Mouse (Mus musculus): ENCODE results near the gene Cenpi.
"Not testable (repeated sequence)": the region's sequence is repeated elsewhere in the genome, so short reads cannot be mapped to it uniquely, and the experiment has no call there.

The Cenpi gene

GRCm38 (mm10) chrX:134307534-134308274 is at the start of gene Cenpi:
TSS of gene Cenpi (plus strand) at chrX:134308084.
- DNase-seq (ENCODE audit: low spot score), result peak; percentile 82

DNA sequence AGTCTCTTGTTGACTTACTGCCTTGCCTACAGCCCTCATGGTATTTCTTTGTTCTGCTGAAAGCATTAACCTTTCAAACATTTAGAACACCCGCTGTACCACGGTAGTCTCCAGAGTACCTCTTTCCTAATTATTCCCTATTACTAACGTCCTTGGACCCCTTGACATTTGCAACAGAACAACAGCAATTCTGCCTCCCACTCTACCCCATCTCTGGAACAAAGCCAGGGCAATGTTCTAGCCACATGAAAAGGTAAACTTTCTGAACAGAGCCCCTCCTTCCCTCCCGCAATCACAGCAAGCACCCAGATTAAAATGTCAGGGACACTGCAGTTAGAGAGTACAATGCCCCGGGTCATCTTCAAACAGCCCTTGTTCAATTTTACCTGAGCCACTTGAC is 46.7 kb upstream of the Cenpi start:
- no peak for DNase-seq (ENCODE audit: low spot score)

DNA sequence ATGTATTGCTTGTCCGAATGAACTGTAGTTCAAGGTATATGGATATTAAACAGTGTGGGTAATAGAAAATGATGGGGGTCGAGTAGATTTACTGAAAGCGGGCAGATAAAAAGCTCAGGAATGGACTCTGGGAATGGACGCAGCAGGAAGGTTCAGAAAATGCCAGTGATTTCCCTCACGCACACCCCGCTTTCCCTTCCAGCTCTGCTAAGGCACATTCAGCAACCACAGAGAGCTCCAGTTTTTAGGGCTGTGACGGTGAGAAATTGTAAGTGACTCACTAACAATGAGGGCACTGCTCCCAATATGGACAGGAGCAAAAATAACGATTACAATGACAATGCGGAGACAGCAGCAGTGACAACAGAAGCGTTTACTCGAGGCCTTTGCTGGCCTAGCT is 45.8 kb upstream of the Cenpi start:
- DNase-seq (ENCODE audit: low spot score), result no peak

DNA sequence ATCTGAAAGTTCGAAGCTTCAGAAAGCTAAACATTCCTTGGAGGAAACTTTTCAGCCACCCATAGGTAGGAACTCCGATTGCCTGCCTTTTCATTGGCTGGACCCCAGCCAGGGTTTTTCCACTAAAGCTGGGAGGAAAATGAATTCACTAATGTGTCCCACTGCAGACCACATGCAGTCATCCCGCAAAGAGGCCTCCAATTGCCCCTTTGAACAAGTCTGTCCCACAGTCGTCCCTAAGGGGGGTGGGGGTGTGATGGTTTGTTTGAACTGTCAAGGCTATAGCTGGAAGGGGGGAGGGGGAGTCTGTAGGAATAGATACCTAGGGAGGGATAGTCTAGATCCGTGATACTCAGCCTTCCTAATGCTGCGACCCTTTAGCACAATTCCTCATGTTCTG is 32.2 kb upstream of the Cenpi start:
- DNase-seq (ENCODE audit: low spot score), result no peak

- peak; percentile 42 for DNase-seq (ENCODE audit: low spot score)
These were observed 31.4 kb upstream of the Cenpi start, which contains the start of gene Trmt2b for GRCm38 (mm10) chrX:134276275-134277160. TSS of gene Trmt2b (minus strand) at chrX:134276984.

- DNase-seq (ENCODE audit: low spot score), result no peak
These were observed 27.4 kb upstream of the Cenpi start for GRCm38 (mm10) chrX:134280531-134280930.

- no peak for DNase-seq (ENCODE audit: low spot score)
These were observed 22.8 kb upstream of the Cenpi start for GRCm38 (mm10) chrX:134285102-134285501.

DNA sequence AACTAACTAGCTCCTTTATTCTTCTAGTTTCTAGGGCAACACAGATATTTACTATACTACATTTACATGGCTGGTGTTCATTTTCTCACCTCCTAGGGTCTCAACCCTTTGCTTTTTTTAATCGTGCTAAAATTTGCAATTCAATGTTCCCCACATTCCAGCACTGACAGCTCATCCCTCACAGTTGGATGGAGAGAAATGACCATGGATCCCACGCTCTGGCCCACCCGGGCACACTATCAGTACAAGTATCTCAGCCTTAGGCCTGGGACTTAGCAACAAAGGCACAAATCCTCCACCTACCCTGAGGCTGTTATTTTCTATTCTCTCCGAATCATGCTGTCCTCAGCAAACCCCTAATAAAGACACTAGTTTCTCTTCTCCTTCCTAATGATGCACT is 22.1 kb upstream of the Cenpi start:
- DNase-seq (ENCODE audit: low spot score), result no peak

GRCm38 (mm10) chrX:134287305-134287704 is 20.6 kb upstream of the Cenpi start:
- no peak for DNase-seq (ENCODE audit: low spot score)

DNA sequence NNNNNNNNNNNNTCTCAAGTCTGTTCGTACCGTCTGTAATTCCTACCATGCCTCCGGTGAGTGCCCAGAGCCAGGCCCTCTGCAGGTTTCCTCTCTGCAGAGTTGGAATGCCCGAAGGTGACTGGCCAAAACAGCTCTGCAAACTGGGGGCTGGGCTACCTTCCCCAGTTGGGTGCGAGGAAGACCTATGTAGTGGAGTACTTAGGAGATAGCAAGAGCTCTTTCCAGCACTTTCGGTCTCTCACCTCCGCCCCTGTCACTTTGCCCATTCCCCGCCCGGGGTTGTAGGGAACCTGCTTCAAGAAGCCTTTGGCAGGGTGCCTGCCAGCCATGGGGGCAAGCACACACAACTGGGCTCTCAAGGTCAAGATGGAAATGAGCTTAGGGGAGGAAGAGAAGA is 11.6 kb upstream of the Cenpi start:
- DNase-seq (ENCODE audit: low spot score), result no peak

DNA sequence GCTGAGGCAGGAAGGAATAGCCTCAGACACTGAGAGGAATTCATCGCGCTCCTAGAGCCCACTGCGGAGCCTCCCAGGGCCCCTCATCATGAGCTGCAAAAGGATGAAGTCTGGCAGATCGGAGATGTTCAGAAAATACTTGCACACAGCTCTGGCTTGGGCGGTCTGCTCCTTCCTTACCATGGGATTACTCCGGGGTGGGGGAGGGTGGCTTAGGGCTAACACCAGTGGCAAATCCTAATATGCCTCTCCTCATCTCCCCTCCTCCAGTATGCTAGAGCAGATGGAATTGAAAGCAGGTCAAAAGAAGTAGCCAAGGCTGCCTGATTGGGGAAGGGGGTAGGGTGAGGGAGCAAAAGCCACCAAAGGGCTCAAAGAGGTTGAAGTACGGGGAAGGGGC is 11.1 kb upstream of the Cenpi start:
- DNase-seq (ENCODE audit: low spot score), result no peak

DNA sequence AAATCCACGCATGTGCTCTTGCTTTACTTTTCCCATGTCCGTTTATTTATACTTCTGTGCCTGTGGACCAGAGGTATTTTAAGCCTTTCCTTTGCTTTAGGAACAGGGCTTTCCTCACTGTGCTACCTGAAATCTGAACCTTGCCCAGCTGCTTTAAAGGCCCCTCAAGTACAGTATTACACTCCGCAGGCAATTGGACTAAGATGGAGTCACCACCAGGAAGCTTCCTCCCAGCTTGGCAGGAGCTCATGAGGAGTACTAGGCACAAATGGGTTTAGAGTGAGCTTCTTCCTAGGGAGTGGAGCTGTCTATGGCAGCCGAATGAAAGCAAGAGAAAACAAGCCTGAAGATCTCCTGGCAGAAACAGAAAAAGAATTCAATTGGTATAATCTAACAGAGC is 10.7 kb upstream of the Cenpi start:
- DNase-seq (ENCODE audit: low spot score), result no peak

DNA sequence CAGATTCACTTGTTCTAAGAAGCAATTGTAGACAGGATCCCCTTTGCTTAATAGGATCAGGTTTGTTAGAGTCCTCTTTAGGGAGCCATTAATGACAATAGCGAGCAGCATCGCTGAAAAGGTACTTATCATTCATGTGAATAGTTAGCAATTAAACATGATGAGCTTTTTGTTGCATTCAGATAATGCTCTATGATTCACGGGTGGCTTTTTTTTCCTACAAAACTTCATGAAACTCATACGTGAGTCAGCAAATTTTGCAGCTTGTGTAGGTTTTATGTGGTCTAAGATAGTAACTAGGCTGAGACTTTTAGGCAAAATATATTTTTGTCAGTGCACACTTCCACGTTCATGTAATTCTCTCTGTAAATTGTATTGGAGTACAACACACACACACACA is 7.7 kb upstream of the Cenpi start:
- DNase-seq (ENCODE audit: low spot score), result no peak

DNA sequence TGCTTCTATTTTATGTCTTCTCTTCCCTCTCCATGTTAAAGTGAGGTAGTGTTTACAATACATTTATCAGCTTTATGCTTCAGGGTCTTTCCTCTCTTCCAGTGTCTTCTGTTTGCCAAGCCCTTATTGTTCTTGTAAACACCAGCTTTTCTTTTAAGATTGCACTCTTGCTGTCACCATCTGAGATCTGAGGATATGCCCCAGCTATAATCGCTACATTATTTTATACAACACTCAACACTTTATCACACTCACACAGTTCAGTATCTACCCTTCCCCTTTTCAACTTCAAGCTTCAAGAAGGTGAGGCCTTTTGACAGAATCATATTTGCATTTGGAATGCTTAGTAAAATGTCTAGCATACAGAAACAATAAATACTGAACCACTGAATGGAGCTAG is 4.6 kb upstream of the Cenpi start:
- no peak for DNase-seq (ENCODE audit: low spot score)

DNA sequence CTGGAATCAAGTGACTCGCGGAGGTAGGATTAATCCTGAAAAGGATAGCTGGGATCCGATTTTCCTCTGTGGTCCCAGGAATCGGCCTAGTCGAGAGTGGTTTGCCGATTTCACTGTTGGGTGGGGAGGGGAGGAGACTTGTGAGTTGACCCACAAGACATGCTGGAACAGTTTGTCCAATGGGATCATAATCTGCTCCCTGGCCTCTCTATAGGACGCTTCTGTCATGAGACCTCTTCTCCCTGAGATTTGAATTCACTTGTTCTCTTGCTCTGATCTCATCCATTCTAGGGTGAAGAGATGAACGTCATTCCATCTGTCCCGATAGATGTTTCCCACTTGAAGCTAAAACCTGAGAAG is 371 bp downstream of the Cenpi start:
- no peak for DNase-seq (ENCODE audit: low spot score)

DNA sequence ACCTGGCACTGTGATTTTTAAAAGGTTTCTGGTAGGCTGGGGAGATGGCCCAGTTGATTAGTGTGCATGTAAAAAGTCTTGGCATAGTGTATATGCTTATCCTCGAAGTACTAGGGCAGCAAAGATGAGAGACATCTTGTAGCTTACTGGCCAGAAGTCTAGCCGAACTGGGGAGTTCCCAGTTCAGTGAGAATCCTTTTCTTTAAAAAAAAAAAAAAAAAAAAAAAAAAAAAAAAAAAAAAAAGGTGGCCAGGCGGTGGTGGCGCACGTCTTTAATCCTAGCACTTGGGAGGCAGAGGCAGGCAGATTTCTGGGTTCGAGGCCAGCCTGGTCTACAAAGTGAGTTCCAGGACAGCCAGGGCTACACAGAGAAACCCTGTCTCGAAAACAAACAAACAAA is 3.3 kb downstream of the Cenpi start:
- DNase-seq (ENCODE audit: low spot score), result not testable (repeated sequence)

DNA sequence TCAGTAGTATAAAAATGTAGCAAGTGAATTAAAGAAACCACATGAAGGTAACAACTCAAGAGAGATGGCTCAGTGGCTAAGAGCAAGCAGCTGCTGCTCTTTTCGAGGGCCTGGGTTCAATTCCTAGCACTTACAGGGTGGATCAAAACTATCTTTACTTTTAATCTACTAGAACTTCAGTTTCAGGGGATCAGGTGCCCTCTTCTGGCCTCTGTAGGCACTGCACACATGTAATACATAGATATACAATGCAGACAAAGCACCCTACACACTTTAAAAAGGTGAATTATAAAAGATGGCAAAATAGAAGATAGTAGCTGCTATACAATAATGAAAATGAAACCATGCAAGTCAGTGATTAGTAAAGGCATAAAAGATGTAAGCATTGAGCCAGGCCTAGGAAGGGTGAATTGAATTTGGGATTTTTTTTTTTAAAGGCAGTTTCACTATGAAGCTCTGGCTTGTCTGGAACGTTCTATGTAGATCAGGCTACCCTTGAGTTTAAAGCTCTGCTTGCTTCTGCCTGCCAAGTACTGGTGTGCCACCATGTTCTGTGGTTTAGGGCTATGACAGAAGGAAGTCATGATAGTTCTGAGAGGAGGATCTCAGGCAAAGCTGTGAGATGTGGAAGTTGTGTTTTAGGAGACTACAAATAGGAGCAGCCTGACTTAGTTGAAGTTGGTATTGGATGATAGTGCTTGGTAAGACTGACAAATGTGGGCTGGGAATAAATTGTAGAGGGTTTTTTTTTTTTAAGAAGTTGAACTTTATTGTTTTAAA is 11.5 kb downstream of the Cenpi start:
- DNase-seq (ENCODE audit: low spot score), result peak; percentile 40

- peak; percentile 20 for DNase-seq (ENCODE audit: low spot score)
These were observed 25.4 kb downstream of the Cenpi start for GRCm38 (mm10) chrX:134333280-134333679.

- DNase-seq (ENCODE audit: low spot score), result no peak
These were observed 34.9 kb downstream of the Cenpi start for GRCm38 (mm10) chrX:134342735-134343134.

DNA sequence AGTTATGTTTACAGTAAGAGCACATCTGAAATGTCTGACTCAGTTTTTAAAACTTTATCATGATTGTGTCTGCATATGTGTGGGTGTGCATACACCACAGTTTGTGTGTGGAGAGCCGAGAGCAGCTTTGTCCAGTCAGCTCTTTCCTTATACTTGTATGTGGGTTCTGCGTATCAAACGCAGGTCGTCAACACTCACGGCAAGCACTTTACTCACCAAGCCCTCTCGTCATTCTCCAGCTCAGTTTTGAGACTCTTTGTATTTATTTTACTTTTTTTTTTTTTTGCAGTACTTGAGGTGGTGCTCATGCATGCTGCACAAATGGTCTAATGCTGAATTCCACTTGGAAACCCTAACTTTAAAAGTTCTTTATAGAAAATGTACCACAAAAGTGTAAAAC is 42.3 kb downstream of the Cenpi start:
- no peak for DNase-seq (ENCODE audit: low spot score)

GRCm38 (mm10) chrX:134353848-134354247 is 46.0 kb downstream of the Cenpi start:
- DNase-seq (ENCODE audit: low spot score), result no peak

DNA sequence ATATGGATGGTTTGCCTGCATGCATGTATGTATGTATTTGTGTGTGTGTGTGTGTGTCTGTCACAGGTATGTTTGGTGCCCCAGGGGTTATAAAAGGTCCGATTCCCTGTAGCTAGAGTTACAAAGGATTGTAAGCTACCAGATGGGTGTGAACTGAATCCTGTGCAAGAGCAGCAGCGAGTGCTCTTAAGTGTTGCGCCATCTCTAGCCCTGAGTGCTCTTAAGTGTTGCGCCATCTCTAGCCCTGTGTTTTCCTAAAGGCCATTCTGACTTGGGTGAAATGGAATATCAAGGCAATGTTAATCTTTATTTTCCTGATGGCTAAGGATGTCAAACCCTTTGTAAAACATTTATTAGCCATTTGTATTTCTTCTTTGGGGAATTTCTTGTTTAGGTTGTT is 51.5 kb downstream of the Cenpi start:
- no peak for DNase-seq (ENCODE audit: low spot score)

GRCm38 (mm10) chrX:134362156-134362555 is 54.3 kb downstream of the Cenpi start:
- DNase-seq (ENCODE audit: low spot score), result no peak
